Mouse (Mus musculus): Measurements from ENCODE around the gene Rab31. TPM values are rescaled to one million over a fixed set of nuclear protein-coding genes. Genes with fewer than 3 reads are reported as not detected.
A peak's percentile ranks its signal among the peaks of the same experiment; 100 is the strongest.

Rab31 gene
- polyA plus RNA-seq, 1 experiment from 2014 or later, result 67.6 TPM

- peaks cover 3% of the 10 kb centered on the region; the same call in 1 of the 2 replicates for H3K4me1 ChIP-seq (ENCODE audit: control insufficient read depth, insufficient read depth, low read length)
- H3K27me3 ChIP-seq (ENCODE audit: control insufficient read depth, insufficient read depth, low read length), result no peaks in the 10 kb centered on the region
- peaks cover 2% of the 10 kb centered on the region; the same call in 1 of the 2 replicates for H3K36me3 ChIP-seq (ENCODE audit: control insufficient read depth, insufficient read depth, low read length)
- no peak overlapping the region for H3K4me2 ChIP-seq
- H3K9ac ChIP-seq (ENCODE audit: low read length), result no peak overlapping the region
- H3K27ac ChIP-seq (ENCODE audit: low read depth, low read length), result no peak overlapping the region
- DNase-seq (ENCODE audit: low spot score, missing footprints) (no peak), ATAC-seq (ENCODE audit: low FRiP score) (no peak)
- H3K4me3 ChIP-seq (ENCODE audit: low read depth, low read length), result no peak overlapping the region
- 93% methylated on average over 13 of the region's 13 CpGs for WGBS
- no peaks in the 10 kb centered on the region for H3K9me3 ChIP-seq (ENCODE audit: control insufficient read depth, low read length)
Observed at GRCm38 (mm10) chr17:65696939-65697338, 75.6 kb downstream of the Rab31 start.

- Histone ChIP-seq H3K4me2 (no peak overlapping the region), H3K9ac (ENCODE audit: low read length) (no peak overlapping the region), H3K27ac (ENCODE audit: low read depth, low read length) (no peak overlapping the region), H3K27me3 (ENCODE audit: control insufficient read depth, insufficient read depth, low read length) (no peaks in the 10 kb centered on the region), H3K36me3 (ENCODE audit: control insufficient read depth, insufficient read depth, low read length) (peaks cover 2% of the 10 kb centered on the region; the same call in 1 of the 2 replicates), H3K9me3 (ENCODE audit: control insufficient read depth, low read length) (no peaks in the 10 kb centered on the region), H3K4me3 (ENCODE audit: low read depth, low read length) (no peak overlapping the region), H3K4me1 (ENCODE audit: control insufficient read depth, insufficient read depth, low read length) (no peaks in the 10 kb centered on the region)
- WGBS, result 87% methylated on average over 4 of the region's 4 CpGs
- ATAC-seq (ENCODE audit: low FRiP score) (no peak), DNase-seq (ENCODE audit: low spot score, missing footprints) (no peak)
Observed at GRCm38 (mm10) chr17:65692276-65692675, 80.3 kb downstream of the Rab31 start.

GRCm38 (mm10) chr17:65683731-65684130 is 88.8 kb downstream of the Rab31 start:
- WGBS, result 87% methylated on average over 2 of the region's 2 CpGs

GRCm38 (mm10) chr17:65683316-65683715 is 89.2 kb downstream of the Rab31 start:
- WGBS, result 96% methylated on average over 3 of the region's 3 CpGs
- Histone ChIP-seq H3K9me3 (ENCODE audit: control insufficient read depth, low read length) (no peaks in the 10 kb centered on the region), H3K27ac (ENCODE audit: low read depth, low read length) (no peak overlapping the region), H3K4me3 (ENCODE audit: low read depth, low read length) (no peak overlapping the region), H3K36me3 (ENCODE audit: control insufficient read depth, insufficient read depth, low read length) (no peaks in the 10 kb centered on the region), H3K9ac (ENCODE audit: low read length) (no peak overlapping the region), H3K4me1 (ENCODE audit: control insufficient read depth, insufficient read depth, low read length) (no peaks in the 10 kb centered on the region), H3K27me3 (ENCODE audit: control insufficient read depth, insufficient read depth, low read length) (no peaks in the 10 kb centered on the region), H3K4me2 (no peak overlapping the region)
- DNase-seq (ENCODE audit: low spot score, missing footprints) (peak; percentile 23), ATAC-seq (ENCODE audit: low FRiP score) (no peak)

More at GRCm38 (mm10) chr17:65683731-65684130, 88.8 kb downstream of the Rab31 start:
- Histone ChIP-seq H3K36me3 (ENCODE audit: control insufficient read depth, insufficient read depth, low read length) (no peaks in the 10 kb centered on the region), H3K4me2 (no peak overlapping the region), H3K4me3 (ENCODE audit: low read depth, low read length) (no peak overlapping the region), H3K4me1 (ENCODE audit: control insufficient read depth, insufficient read depth, low read length) (no peaks in the 10 kb centered on the region), H3K27ac (ENCODE audit: low read depth, low read length) (no peak overlapping the region), H3K9me3 (ENCODE audit: control insufficient read depth, low read length) (no peaks in the 10 kb centered on the region), H3K27me3 (ENCODE audit: control insufficient read depth, insufficient read depth, low read length) (no peaks in the 10 kb centered on the region), H3K9ac (ENCODE audit: low read length) (no peak overlapping the region)
- ATAC-seq (ENCODE audit: low FRiP score) (no peak), DNase-seq (ENCODE audit: low spot score, missing footprints) (peak; percentile 33)

GRCm38 (mm10) chr17:65682071-65682680 is 90.4 kb downstream of the Rab31 start:
- peak; percentile 75 for DNase-seq (ENCODE audit: low spot score, missing footprints)
- Histone ChIP-seq H3K9me3 (ENCODE audit: control insufficient read depth, low read length) (no peaks in the 10 kb centered on the region), H3K36me3 (ENCODE audit: control insufficient read depth, insufficient read depth, low read length) (no peaks in the 10 kb centered on the region), H3K4me2 (no peak overlapping the region), H3K4me1 (ENCODE audit: control insufficient read depth, insufficient read depth, low read length) (no peaks in the 10 kb centered on the region), H3K9ac (ENCODE audit: low read length) (no peak overlapping the region), H3K4me3 (ENCODE audit: low read depth, low read length) (no peak overlapping the region), H3K27me3 (ENCODE audit: control insufficient read depth, insufficient read depth, low read length) (no peaks in the 10 kb centered on the region), H3K27ac (ENCODE audit: low read depth, low read length) (no peak overlapping the region)
- ATAC-seq (ENCODE audit: low FRiP score), result no peak
- WGBS, result 88% methylated on average over 5 of the region's 5 CpGs

- no peak overlapping the region for H3K4me2 ChIP-seq
- H3K27ac ChIP-seq (ENCODE audit: low read depth, low read length), result no peak overlapping the region
- no peaks in the 10 kb centered on the region for H3K27me3 ChIP-seq (ENCODE audit: control insufficient read depth, insufficient read depth, low read length)
- no peak overlapping the region for H3K4me3 ChIP-seq (ENCODE audit: low read depth, low read length)
- H3K9me3 ChIP-seq (ENCODE audit: control insufficient read depth, low read length), result no peaks in the 10 kb centered on the region
- DNase-seq (ENCODE audit: low spot score, missing footprints), result peak; percentile 10
- H3K9ac ChIP-seq (ENCODE audit: low read length), result no peak overlapping the region
- no peaks in the 10 kb centered on the region for H3K4me1 ChIP-seq (ENCODE audit: control insufficient read depth, insufficient read depth, low read length)
- no peaks in the 10 kb centered on the region for H3K36me3 ChIP-seq (ENCODE audit: control insufficient read depth, insufficient read depth, low read length)
- 86% methylated on average over 6 of the region's 6 CpGs for WGBS
- ATAC-seq (ENCODE audit: low FRiP score), result no peak
Observed at GRCm38 (mm10) chr17:65681516-65681915, 91.0 kb downstream of the Rab31 start.

DNA sequence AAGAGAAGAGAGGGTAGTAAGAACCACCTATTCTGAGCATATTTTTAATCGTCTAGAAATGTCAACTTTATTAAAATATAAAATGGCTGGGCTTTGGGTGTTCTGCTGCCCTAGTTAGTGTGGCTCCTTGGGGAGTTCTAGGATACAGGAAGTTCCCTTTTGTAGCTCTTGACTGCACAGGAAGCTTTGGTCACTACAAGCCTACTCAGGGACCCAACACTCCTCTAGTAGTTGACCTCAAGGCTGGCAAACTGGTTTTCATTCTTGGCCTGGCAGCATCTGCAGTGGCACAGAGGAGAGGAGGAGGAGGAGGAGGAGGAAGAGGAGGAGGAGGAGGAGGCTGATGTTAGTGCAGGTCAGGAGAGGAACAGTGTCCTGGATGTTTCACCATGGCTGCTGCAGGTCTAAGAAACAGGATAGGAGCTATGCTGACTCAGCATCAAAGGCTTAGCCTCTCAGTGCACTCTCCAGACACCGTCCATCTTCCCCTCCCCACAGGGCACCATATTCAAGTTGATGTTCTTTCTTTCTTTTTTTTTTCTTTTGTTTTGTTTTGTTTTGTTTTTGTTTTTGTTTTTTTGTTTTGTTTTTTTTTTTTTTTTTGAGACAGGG is 91.6 kb downstream of the Rab31 start:
- no peak overlapping the region for H3K4me2 ChIP-seq
- H3K4me3 ChIP-seq (ENCODE audit: low read depth, low read length), result no peak overlapping the region
- DNase-seq (ENCODE audit: low spot score, missing footprints), result peak; percentile 47
- H3K36me3 ChIP-seq (ENCODE audit: control insufficient read depth, insufficient read depth, low read length), result no peaks in the 10 kb centered on the region
- no peak overlapping the region for H3K27ac ChIP-seq (ENCODE audit: low read depth, low read length)
- WGBS, result 78% methylated on average over 2 of the region's 2 CpGs
- H3K4me1 ChIP-seq (ENCODE audit: control insufficient read depth, insufficient read depth, low read length), result no peaks in the 10 kb centered on the region
- H3K27me3 ChIP-seq (ENCODE audit: control insufficient read depth, insufficient read depth, low read length), result no peaks in the 10 kb centered on the region
- H3K9ac ChIP-seq (ENCODE audit: low read length), result no peak overlapping the region
- no peaks in the 10 kb centered on the region for H3K9me3 ChIP-seq (ENCODE audit: control insufficient read depth, low read length)
- ATAC-seq (ENCODE audit: low FRiP score), result no peak

DNA sequence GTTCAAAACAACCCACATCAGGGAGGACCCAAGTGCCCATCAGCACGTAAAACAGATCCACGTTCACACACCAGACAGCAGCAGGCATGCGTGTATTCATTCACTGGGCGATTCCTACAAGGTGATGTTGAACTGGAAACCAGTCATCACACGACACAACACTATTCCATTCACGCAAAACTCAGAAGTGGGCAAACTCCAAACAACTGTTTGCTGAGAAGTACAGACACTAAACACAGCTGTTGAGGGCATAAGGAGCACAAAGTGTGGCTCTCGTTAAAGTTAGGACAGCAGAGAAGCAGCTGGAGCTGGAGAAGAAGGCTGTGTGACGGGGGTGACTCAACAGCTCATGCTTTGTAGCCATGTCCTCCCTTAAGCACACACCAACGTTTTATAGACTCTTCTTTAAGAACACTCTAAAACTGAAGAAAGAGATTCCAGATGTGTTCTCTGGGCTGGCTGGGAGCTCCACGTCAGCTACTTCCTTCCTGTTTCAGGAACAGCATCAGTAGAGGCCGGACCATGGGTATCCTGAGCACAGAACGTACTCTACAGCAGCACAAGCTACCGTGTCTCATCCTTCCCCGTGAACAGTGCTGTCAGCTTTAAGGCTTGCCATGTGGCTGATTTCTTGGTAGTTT is 92.6 kb downstream of the Rab31 start:
- Histone ChIP-seq H3K4me2 (no peak overlapping the region), H3K27me3 (ENCODE audit: control insufficient read depth, insufficient read depth, low read length) (no peaks in the 10 kb centered on the region), H3K36me3 (ENCODE audit: control insufficient read depth, insufficient read depth, low read length) (no peaks in the 10 kb centered on the region), H3K4me3 (ENCODE audit: low read depth, low read length) (no peak overlapping the region), H3K9me3 (ENCODE audit: control insufficient read depth, low read length) (no peaks in the 10 kb centered on the region), H3K9ac (ENCODE audit: low read length) (no peak overlapping the region), H3K4me1 (ENCODE audit: control insufficient read depth, insufficient read depth, low read length) (no peaks in the 10 kb centered on the region), H3K27ac (ENCODE audit: low read depth, low read length) (no peak overlapping the region)
- DNase-seq (ENCODE audit: low spot score, missing footprints) (peak; percentile 80), ATAC-seq (ENCODE audit: low FRiP score) (no peak)
- WGBS, result 86% methylated on average over 14 of the region's 14 CpGs

GRCm38 (mm10) chr17:65677742-65678141 is 94.8 kb downstream of the Rab31 start:
- no peaks in the 10 kb centered on the region for H3K36me3 ChIP-seq (ENCODE audit: control insufficient read depth, insufficient read depth, low read length)
- no peak overlapping the region for H3K4me2 ChIP-seq
- ATAC-seq (ENCODE audit: low FRiP score), result no peak
- no peak overlapping the region for H3K9ac ChIP-seq (ENCODE audit: low read length)
- H3K27me3 ChIP-seq (ENCODE audit: control insufficient read depth, insufficient read depth, low read length), result no peaks in the 10 kb centered on the region
- no peak overlapping the region for H3K4me3 ChIP-seq (ENCODE audit: low read depth, low read length)
- no peaks in the 10 kb centered on the region for H3K4me1 ChIP-seq (ENCODE audit: control insufficient read depth, insufficient read depth, low read length)
- H3K27ac ChIP-seq (ENCODE audit: low read depth, low read length), result no peak overlapping the region
- no peak for DNase-seq (ENCODE audit: low spot score, missing footprints)
- WGBS, result 97% methylated on average over 1 of the region's 1 CpGs
- no peaks in the 10 kb centered on the region for H3K9me3 ChIP-seq (ENCODE audit: control insufficient read depth, low read length)

Data from midbrain, embryonic 11.5 days (tissue).